Mouse (Mus musculus) heart, adult 2 months (tissue): ENCODE measurements around the gene Adam1b.

Source experiments
- CTCF ChIP-seq: fragments of 200-600 bp; IDR thresholded peaks from 2 replicates; pipeline ENCODE4 v1.8.1; 2022; ENCODE audit warnings: antibody characterized with exemption, mild to moderate bottlenecking, moderate library complexity
- EP300 ChIP-seq: fragments of 200-500 bp; IDR thresholded peaks from 2 replicates; pipeline ENCODE4 v1.6.1; 2011; ENCODE audit warnings: low read depth, low read length, control low read depth; ENCODE audit not compliant: insufficient read depth
- POLR2A ChIP-seq: fragments of 200-500 bp; IDR thresholded peaks from 2 replicates; pipeline ENCODE4 v1.6.1; 2011; ENCODE audit warnings: mild to moderate bottlenecking, low read depth, low read length, control low read depth; ENCODE audit not compliant: insufficient read depth

- no peak for TF ChIP-seq POLR2A
- no peak for TF ChIP-seq CTCF
- no peak for TF ChIP-seq EP300
These were observed 52.8 kb downstream of the Adam1b start for GRCm38 (mm10) chr5:121450476-121450875.
